Mouse (Mus musculus) urinary bladder, adult 18-20 months (tissue): ENCODE data around the gene Gm5475.
"Not testable (repeated sequence)": the region's sequence is repeated elsewhere in the genome, so short reads cannot be mapped to it uniquely, and the experiment has no call there.

Source experiments
- DNase-seq, 2 experiments: peaks; one replicate each; pipeline ENCODE4 v3.0.0; 2022; ENCODE audit warnings: low spot score in 2 of 2, mixed read lengths in 2 of 2

The Gm5475 gene

GRCm38 (mm10) chr15:100421758-100422197 is at the start of gene Gm5475:
Gene Gm5475, plus strand, starts transcription at chr15:100422147.
- DNase-seq = not testable (repeated sequence)

GRCm38 (mm10) chr15:100375066-100375465 is 46.9 kb upstream of the Gm5475 start:
- peak; percentile 27 to 50 for DNase-seq

DNA sequence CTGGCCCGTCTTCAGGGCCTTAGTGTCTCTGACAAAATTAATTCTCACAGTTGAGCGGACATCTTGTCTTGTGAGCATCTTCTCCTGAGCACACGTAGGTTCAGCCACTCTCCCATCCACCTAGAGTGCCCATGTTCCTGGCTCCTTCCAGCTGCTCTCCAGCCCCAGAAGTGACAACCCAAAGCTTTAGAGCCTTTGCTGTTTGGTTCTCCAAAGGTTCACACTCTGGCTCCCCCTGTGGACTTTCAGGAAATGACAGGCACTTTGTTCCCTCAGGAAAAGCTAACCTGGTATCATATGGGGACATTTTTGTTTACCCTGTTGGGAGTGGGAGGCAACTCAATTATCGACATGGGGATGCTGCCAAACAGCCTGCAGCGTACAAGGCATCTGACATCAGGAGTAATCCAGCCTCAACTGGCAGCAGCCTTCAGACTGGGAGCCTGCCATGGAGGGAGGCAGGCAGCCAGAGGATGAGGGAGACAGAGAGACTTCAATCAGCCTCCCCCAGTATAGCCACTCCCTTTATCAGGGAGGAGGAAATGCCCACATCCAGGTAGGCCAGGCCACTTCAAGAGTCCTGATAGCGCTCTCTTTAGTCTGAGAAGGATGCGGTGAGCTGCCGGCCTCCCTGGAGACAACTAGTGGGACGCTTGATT is 44.0 kb upstream of the Gm5475 start:
- DNase-seq = not testable (repeated sequence)

GRCm38 (mm10) chr15:100379658-100380057 is 42.3 kb upstream of the Gm5475 start:
- no peak for DNase-seq

DNA sequence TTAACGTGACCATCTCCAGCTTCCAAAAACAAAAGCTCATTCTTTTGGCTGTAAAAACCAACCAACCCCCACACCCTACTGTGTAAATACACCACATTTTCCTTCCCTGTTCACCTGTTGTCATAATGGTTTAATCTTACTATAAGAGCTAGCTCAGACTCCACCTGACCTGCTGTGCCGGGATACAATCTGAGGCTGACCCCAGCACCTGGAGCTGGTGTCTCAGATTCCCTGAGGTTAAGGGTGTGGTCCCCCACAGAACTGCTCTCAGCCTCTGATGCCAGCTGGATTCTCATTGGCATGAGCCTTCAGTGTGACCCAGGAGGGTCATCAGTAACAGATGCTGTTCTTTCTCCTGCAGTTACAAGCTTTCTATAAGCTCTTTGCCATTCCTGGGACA is 41.8 kb upstream of the Gm5475 start:
- no peak for DNase-seq

GRCm38 (mm10) chr15:100385705-100386104 is 36.2 kb upstream of the Gm5475 start:
- no peak for DNase-seq

- no peak for DNase-seq
Measured at GRCm38 (mm10) chr15:100387544-100388223, 34.3 kb upstream of the Gm5475 start.

GRCm38 (mm10) chr15:100388224-100388835 is 33.6 kb upstream of the Gm5475 start:
- no peak for DNase-seq

DNA sequence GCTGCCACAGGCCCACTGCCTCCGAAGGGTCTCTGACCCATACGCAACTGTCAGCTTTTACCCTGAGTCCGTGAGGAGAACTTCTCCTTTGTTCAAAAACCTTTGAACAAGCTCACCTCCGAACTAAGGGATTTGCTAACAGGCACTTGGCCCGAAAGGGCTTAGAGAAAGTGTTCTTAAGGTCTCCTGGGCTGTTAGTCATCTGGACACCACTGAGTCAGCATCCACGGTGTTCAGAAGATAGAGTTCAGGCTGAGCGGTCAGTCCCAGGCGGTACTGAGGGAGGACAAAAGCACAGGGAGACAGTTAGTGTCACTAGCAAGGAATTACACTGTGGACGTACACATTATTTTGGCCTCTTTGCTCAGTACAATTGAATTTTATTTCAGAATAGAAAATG is 33.1 kb upstream of the Gm5475 start:
- no peak for DNase-seq

DNA sequence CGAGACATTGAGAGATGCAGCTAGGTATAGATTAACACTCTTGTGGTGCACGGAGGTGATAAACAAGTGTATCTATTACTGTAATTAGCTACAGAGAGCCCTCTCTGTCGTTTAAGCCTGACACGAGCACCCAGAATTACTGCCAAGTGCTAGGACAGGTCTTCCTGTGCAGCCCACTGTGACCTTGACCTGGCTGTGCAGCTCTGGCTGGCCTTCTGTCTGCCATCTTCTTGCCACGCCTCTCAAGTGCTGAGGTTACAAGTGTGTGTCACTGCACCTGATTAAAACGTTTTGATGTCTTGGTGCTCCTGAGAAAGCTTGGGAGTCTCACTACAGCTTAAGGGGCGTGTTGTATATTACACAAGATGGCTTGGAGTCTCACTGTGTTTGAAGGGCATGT is 30.9 kb upstream of the Gm5475 start:
- DNase-seq = no peak

DNA sequence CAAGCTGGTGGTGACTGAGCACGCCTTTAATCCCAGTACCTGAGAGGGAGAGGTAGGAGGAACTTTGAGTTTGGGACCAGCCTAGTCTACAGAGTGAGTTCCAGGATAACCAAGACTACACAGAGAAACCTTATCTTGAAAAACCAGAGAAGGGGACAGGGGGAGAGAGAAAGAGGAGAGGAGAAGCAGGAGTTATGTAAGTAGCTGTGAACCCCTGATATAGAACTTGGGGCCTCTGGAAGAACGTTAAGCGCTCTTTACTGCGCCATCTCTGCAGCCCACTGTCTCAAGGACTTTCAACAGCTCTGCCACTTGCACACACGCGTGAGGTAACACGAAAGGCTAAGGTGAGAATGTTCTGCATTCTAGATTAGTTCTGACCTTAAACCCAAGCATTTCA is 30.3 kb upstream of the Gm5475 start:
- no peak for DNase-seq

- DNase-seq = no peak
Measured at GRCm38 (mm10) chr15:100393016-100393415, 28.9 kb upstream of the Gm5475 start.

DNA sequence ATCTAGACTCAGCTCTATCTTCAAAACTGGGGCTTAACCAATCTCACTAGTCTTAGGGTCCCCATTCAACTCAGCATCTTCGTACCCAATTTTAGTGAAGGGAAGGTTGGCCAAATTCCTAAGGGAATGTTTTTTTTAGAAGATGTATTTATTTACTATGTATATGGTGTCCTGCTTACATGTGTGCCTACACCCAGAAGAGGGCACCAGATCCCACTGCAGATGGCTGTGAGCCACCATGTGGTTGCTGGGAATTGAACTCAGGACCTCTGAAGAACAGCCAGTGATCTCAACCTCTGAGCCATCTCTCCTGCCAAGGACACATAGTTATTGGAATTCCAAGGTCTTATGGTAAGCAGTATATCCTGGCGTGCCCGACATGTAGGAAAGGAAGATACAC is 26.4 kb upstream of the Gm5475 start:
- no peak for DNase-seq

- DNase-seq = no peak
Measured at GRCm38 (mm10) chr15:100400592-100401250, 21.2 kb upstream of the Gm5475 start.

DNA sequence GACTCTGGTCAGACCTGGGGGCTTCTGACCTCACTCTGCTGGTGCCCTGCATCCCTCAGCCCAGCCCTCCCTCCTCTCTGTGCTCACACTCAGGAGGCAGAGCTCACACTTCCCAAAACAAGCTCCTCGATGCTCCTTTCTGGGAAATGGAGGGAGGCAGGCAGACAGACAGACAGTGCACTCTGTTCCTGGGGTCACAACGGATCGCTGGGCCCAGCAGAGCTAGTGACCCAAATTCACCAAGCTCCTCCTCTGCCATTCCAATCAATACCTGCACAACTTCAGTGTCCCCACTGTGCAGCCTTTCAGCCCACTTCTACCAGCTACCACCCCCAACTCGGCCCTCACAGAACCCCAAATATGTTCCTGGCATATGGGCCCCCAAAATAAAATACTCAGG is 20.1 kb upstream of the Gm5475 start:
- DNase-seq = no peak

DNA sequence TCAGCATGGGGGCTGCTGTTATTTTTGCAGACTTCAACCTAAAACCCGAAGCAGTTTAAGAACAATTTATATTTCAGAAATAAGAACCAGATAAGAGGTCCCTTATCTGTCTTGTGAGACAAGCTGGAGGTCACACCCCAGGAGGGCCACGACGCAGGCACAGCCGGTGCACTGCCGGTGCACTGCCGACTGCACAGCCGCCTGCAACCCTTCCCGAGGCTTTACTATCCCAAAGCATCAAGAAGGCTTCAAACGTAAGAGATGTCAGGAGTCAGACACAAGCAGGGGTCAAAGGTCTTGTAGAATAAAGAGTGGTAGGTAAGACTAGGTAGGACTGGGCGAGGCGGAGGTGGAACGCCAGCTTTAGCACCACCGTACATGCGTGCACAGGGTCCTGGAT is 19.6 kb upstream of the Gm5475 start:
- DNase-seq = no peak

- DNase-seq = no peak
Measured at GRCm38 (mm10) chr15:100402798-100403197, 19.1 kb upstream of the Gm5475 start.

GRCm38 (mm10) chr15:100403318-100404000 is 18.5 kb upstream of the Gm5475 start:
- no peak for DNase-seq

DNA sequence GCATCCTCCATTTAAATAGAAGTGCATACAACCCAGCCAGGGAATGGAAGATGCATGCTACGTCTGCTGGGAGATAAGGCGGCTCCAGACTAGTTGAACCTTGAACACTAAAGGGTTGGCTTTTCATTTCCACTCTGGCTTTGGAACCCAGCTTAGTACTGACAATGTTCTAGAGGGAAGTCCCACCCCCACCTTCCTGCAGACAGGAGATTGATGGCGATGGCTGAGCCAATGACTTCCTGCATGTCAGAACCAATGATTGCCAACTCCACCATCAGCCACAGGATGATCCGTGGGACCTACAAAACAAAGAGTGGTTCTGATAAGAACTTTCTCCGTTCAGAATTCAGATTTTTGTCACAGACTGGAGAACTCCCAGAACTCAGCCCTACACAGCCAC is 15.9 kb upstream of the Gm5475 start:
- DNase-seq = no peak

DNA sequence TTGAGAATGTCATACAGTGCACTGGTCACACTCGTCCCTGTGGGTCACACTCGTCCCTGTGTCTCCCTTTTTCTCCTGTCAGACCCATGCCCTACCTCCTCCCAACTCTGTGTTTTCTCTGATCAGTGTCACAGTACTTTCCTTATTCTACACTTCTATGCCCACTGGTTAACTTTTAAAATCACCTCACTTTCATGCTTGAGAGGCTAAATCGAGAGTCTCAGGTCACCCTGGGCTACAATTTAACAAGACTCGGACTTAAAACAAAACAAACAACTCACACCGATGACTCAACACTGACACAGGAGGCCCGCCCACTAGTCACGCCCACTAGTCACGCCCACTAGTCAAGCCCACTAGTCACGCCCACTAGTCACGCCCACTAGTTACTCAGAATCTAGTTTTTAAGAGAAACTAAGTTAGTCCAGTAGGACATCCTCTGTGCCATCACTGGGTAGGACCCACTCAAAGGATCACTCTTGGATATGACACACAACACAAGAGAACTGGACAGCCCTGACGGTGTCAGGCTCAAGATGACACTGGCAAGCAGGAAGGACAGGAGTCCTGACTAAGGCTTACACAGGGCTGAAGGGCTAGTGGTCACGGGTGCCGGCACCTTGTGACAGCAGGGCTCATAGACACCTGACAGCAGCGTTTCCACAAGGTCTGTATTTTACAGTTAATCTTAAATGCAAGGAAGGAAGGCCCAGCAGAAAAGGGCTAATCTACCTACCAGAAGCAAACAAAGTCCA is 10.9 kb upstream of the Gm5475 start:
- DNase-seq = peak; percentile 48 to 57

DNA sequence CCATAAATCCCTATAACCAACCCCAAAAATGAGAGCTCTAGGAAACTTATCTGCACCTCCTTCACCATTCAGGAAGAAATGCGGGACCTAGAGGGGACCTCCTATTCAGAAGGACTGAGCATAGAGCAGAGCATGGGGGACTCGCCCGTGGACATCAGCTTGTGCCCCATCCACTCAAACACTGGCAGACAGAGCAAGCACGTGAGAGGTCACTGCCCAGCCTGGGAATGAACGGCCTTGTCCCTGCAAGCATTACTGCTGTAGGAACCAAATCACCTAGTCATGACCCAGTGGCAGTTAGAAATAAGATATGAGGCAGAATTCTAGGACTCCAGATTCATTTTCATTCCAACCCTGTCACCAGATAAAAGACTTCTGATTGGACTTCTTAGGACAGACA is 10.2 kb upstream of the Gm5475 start:
- no peak for DNase-seq
